Mouse (Mus musculus): ENCODE data around the gene Map7. TPM values are rescaled to one million over a fixed set of nuclear protein-coding genes. Genes with fewer than 3 reads are reported as not detected.

Map7 gene
- polyA plus RNA-seq, 1 experiment: 30.0 TPM

DNA sequence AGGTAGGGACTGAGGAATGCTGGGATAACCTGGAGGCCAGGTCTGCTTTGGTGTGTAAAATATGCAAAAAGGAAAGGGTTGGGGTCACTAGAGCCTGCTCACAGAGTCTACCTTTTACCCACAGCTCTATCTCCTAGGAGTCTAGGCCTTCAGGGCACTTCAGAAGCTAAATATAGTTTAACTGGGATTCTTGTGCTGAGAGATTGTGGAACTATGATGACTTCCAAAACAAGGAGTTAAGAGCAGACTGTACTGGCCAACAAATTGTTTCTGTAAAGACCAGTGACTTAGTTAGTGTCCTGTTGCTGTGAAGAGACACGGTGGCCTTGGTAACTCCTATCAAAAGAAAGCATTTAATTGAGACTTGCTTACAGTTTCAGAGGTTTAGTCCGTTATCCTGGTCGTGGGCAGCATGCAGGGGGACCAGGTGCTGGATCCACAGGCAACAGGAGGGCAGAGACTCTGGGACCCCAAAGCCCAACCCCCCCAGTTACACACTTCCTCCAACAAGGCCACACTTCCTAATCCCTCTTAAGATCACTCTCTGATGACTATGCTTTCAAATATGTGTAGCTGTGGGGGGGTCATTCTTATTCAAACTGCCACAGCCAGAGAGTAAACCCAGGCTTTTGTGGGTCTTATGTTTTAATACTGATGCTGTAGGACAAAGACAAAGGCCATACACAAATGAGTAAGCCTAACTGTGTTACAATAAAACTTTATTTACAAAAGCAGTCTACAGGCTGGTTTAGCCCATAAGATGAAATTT, 150.1 kb downstream of the Map7 start:
- no peak overlapping the region for H3K27ac ChIP-seq (ENCODE audit: insufficient read depth, low read depth, low read length)

GRCm38 (mm10) chr10:20299114-20299513, 150.8 kb downstream of the Map7 start:
- Histone ChIP-seq H3K27me3 (replicated peaks; ENCODE audit: control insufficient read depth, insufficient read depth, low read length) (no peaks in the 10 kb centered on the region), H3K36me3 (ENCODE audit: control insufficient read depth, insufficient read depth, low read length) (no peaks in the 10 kb centered on the region), H3K4me3 (ENCODE audit: insufficient read depth, low read depth, low read length) (no peak overlapping the region), H3K4me1 (ENCODE audit: control insufficient read depth, insufficient read depth, low read length) (no peaks in the 10 kb centered on the region), H3K27ac (ENCODE audit: insufficient read depth, low read depth, low read length) (no peak overlapping the region)
- 81% methylated on average over 5 of the region's 5 CpGs for WGBS
- no peak for DNase-seq
- TF ChIP-seq CTCF (conservative IDR thresholded peaks at IDR 0.05; ENCODE audit: insufficient read depth, insufficient read length, low read depth, low read length) (no peak), POLR2A (IDR thresholded peaks at IDR 0.05; ENCODE audit: low read depth, low read length) (no peak)

More for the DNA sequence above, 150.1 kb downstream of the Map7 start:
- Histone ChIP-seq H3K4me1 (ENCODE audit: control insufficient read depth, insufficient read depth, low read length) (no peaks in the 10 kb centered on the region), H3K27me3 (replicated peaks; ENCODE audit: control insufficient read depth, insufficient read depth, low read length) (no peaks in the 10 kb centered on the region), H3K36me3 (ENCODE audit: control insufficient read depth, insufficient read depth, low read length) (no peaks in the 10 kb centered on the region), H3K4me3 (ENCODE audit: insufficient read depth, low read depth, low read length) (no peak overlapping the region)
- no peak for TF ChIP-seq POLR2A (IDR thresholded peaks at IDR 0.05; ENCODE audit: low read depth, low read length)
- TF ChIP-seq CTCF (conservative IDR thresholded peaks at IDR 0.05; ENCODE audit: insufficient read depth, insufficient read length, low read depth, low read length): no peak
- no peak for DNase-seq
- WGBS: 74% methylated on average over 3 of the region's 3 CpGs

DNA sequence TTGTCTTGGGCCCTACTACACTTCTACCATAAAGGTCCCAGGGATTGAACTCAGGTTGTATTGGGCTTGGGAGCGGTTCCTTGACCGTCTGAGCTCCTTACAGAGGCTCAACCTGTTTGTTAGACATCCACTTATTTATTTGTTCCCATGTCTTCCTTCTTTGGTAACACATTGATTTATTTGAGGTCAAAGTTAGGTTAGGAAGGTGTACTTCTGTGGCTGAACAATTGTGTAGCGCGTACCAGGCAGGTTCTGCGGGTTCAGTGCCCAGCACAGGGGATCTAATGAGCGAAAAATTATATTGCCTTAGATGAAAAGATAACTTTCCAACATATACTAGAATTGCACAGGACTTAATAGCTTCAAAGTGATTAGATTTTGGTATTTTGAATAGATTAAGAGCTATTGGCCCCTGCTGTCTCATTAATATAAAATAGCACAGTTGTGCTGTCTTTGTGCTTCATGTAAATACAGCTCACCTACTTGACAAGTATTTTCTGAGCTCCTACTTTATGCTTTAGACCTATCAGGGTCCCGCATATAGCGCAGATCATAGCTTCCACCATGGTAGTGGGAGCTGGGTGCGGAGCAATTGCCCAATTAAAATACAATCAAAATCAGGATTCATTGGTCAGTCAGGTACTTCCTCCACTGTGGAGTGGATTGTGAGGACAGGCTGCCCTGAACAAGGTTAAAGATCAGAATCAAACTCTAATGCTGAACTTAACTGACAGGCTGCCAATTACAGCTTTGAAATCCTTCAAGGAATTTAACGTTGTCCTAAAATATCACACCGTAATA, 162.9 kb downstream of the Map7 start:
- H3K4me1 ChIP-seq (ENCODE audit: control insufficient read depth, insufficient read depth, low read length): peaks cover 5% of the 10 kb centered on the region
- peak overlapping the region; percentile 76 for H3K4me3 ChIP-seq (ENCODE audit: insufficient read depth, low read depth, low read length)
- no peak for TF ChIP-seq POLR2A (IDR thresholded peaks at IDR 0.05; ENCODE audit: low read depth, low read length)
- no peak for TF ChIP-seq CTCF (conservative IDR thresholded peaks at IDR 0.05; ENCODE audit: insufficient read depth, insufficient read length, low read depth, low read length)
- no peaks in the 10 kb centered on the region for H3K36me3 ChIP-seq (ENCODE audit: control insufficient read depth, insufficient read depth, low read length)
- DNase-seq: peak; percentile 14
- 32% methylated on average over 11 of the region's 11 CpGs for WGBS
- peak overlapping the region; percentile 97 for H3K27ac ChIP-seq (ENCODE audit: insufficient read depth, low read depth, low read length)
- no peaks in the 10 kb centered on the region for H3K27me3 ChIP-seq (replicated peaks; ENCODE audit: control insufficient read depth, insufficient read depth, low read length)

- H3K27ac ChIP-seq (ENCODE audit: insufficient read depth, low read depth, low read length): peak within 1 kb of the TSS; percentile 98
- TF ChIP-seq CTCF (conservative IDR thresholded peaks at IDR 0.05; ENCODE audit: insufficient read depth, insufficient read length, low read depth, low read length) (no peak), POLR2A (IDR thresholded peaks at IDR 0.05; ENCODE audit: low read depth, low read length) (peak; percentile 74)
- H3K4me3 ChIP-seq (ENCODE audit: insufficient read depth, low read depth, low read length): peak within 1 kb of the TSS; percentile 94
- DNase-seq: peak; percentile 100
- no peaks in the 10 kb centered on the region for H3K36me3 ChIP-seq (ENCODE audit: control insufficient read depth, insufficient read depth, low read length)
- no peaks in the 10 kb centered on the region for H3K27me3 ChIP-seq (replicated peaks; ENCODE audit: control insufficient read depth, insufficient read depth, low read length)
- peaks cover 5% of the 10 kb centered on the region for H3K4me1 ChIP-seq (ENCODE audit: control insufficient read depth, insufficient read depth, low read length)
- WGBS: under 1% methylated on average over 84 of the region's 84 CpGs
Measured at GRCm38 (mm10) chr10:20311918-20312735, 163.9 kb downstream of the Map7 start, which contains the start of gene Bclaf1. Gene Bclaf1 (plus strand): TSS chr10:20312469.

GRCm38 (mm10) chr10:20312736-20313301, 164.5 kb downstream of the Map7 start:
- Histone ChIP-seq H3K4me1 (ENCODE audit: control insufficient read depth, insufficient read depth, low read length) (peaks cover 8% of the 10 kb centered on the region), H3K4me3 (ENCODE audit: insufficient read depth, low read depth, low read length) (peak overlapping the region; percentile 94), H3K36me3 (ENCODE audit: control insufficient read depth, insufficient read depth, low read length) (no peaks in the 10 kb centered on the region), H3K27me3 (replicated peaks; ENCODE audit: control insufficient read depth, insufficient read depth, low read length) (no peaks in the 10 kb centered on the region), H3K27ac (ENCODE audit: insufficient read depth, low read depth, low read length) (peak overlapping the region; percentile 98)
- TF ChIP-seq CTCF (conservative IDR thresholded peaks at IDR 0.05; ENCODE audit: insufficient read depth, insufficient read length, low read depth, low read length): no peak
- TF ChIP-seq POLR2A (IDR thresholded peaks at IDR 0.05; ENCODE audit: low read depth, low read length): no peak
- under 1% methylated on average over 54 of the region's 54 CpGs for WGBS
- peak; percentile 93 for DNase-seq

- DNase-seq: no peak
- peaks cover 8% of the 10 kb centered on the region for H3K4me1 ChIP-seq (ENCODE audit: control insufficient read depth, insufficient read depth, low read length)
- no peak overlapping the region for H3K27ac ChIP-seq (ENCODE audit: insufficient read depth, low read depth, low read length)
- no peaks in the 10 kb centered on the region for H3K27me3 ChIP-seq (replicated peaks; ENCODE audit: control insufficient read depth, insufficient read depth, low read length)
- TF ChIP-seq POLR2A (IDR thresholded peaks at IDR 0.05; ENCODE audit: low read depth, low read length): no peak
- no peak for TF ChIP-seq CTCF (conservative IDR thresholded peaks at IDR 0.05; ENCODE audit: insufficient read depth, insufficient read length, low read depth, low read length)
- peak overlapping the region; percentile 94 for H3K4me3 ChIP-seq (ENCODE audit: insufficient read depth, low read depth, low read length)
- WGBS: 38% methylated on average over 13 of the region's 13 CpGs
- no peaks in the 10 kb centered on the region for H3K36me3 ChIP-seq (ENCODE audit: control insufficient read depth, insufficient read depth, low read length)
Measured at GRCm38 (mm10) chr10:20313447-20313846, 165.2 kb downstream of the Map7 start.
